In the genomic region with DNA sequence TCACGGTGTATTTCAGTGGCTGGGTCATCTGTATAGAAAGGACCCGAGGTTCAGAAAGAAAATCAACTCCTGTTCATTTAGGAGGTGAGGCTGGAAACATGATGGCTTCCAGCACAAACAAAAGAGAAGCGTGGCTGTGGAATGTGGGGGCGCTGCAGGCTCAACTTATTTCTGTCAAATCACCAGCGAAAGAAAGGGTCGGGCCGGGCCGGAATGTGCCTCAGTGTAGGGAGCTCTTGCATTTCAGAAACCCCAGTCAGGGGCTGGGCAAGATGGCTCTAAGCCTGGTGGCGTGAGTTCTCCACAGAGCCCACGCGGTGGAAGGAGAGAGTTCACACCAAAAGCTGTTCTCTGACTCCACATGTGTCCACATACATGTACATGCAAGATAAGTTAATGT, we compare ENCODE assay signal across 10 mouse cellular contexts. TPM values are rescaled to one million over a fixed set of nuclear protein-coding genes. Genes with fewer than 3 reads are reported as not detected.
A peak's percentile ranks its signal among the peaks of the same experiment; 100 is the strongest.
DNase-seq lines count a peak whose midpoint lies in the region; ATAC-seq and TF ChIP-seq lines count a peak whose summit lies in the region.
"Had no signal": no experiment of that assay in that cellular context is flagged by ENCODE, and none has a peak within 500 bp of the region (broad histone marks: within the 10 kb centered on the region; RNA-seq: fewer than 3 reads in every experiment).

No protein-coding gene starts in this region.

- no peak for TF ChIP-seq EP300 in stomach, postnatal 0 days (optimal IDR thresholded peaks at IDR 0.05)

- WGBS in heart, embryonic 13.5 days, result 42% methylated on average over 11 of the region's 11 CpGs
- 40% methylated on average over 11 of the region's 11 CpGs for WGBS in heart, embryonic 11.5 days (ENCODE audit: insufficient replicate concordance)
- WGBS in neural tube, embryonic 11.5 days, result 42% methylated on average over 11 of the region's 11 CpGs
- 56% methylated on average over 11 of the region's 11 CpGs for WGBS in limb, embryonic 11.5 days
- 24% methylated on average over 11 of the region's 11 CpGs for WGBS in stomach, postnatal 0 days

- H3K4me1 ChIP-seq in heart, embryonic 13.5 days, result peaks cover 19% of the 10 kb centered on the region
- H3K4me1 ChIP-seq in heart, embryonic 11.5 days (ENCODE audit: control insufficient read depth, insufficient read depth, low read length), result peaks cover 4% of the 10 kb centered on the region
- no peaks in the 10 kb centered on the region for H3K4me1 ChIP-seq in neural tube, embryonic 11.5 days (ENCODE audit: control insufficient read depth, insufficient read depth, low read length)
- no peaks in the 10 kb centered on the region; the same call in 1 of the 2 replicates for H3K4me1 ChIP-seq in limb, embryonic 11.5 days (ENCODE audit: control insufficient read depth, insufficient read depth, low read length)
- 0 out of 2 replicates have a peak, but pooled peaks cover 2% of the 10 kb centered on the region for H3K4me1 ChIP-seq in stomach, postnatal 0 days (replicated peaks; ENCODE audit: control insufficient read depth, insufficient read depth)

- TF ChIP-seq CTCF in stomach, postnatal 0 days (IDR thresholded peaks at IDR 0.05; ENCODE audit: low read depth), result peak; percentile 44

- peak; percentile 46 for DNase-seq in neural tube, embryonic 11.5 days (ENCODE audit: low spot score)
- no peak for DNase-seq in neural tube, embryonic 10.5 days (ENCODE audit: extremely low spot score, low spot score)
- DNase-seq in limb, embryonic 11.5 days (ENCODE audit: low spot score), result peak; percentile 50
- DNase-seq in stomach, postnatal 0 days (ENCODE audit: low spot score), result no peak
- no peak for DNase-seq in urinary bladder, postnatal 14 days (ENCODE audit: low spot score)
- DNase-seq: B cell, adult 2 months; heart, adult 2 months had no signal

- H3K27me3 ChIP-seq in heart, embryonic 13.5 days (replicated peaks), result no peaks in the 10 kb centered on the region
- no peaks in the 10 kb centered on the region for H3K27me3 ChIP-seq in heart, embryonic 11.5 days (ENCODE audit: control insufficient read depth, insufficient read depth, low read length)
- no peaks in the 10 kb centered on the region for H3K27me3 ChIP-seq in neural tube, embryonic 11.5 days (ENCODE audit: control insufficient read depth, insufficient read depth, low read length)
- no peaks in the 10 kb centered on the region for H3K27me3 ChIP-seq in limb, embryonic 11.5 days (ENCODE audit: control insufficient read depth, insufficient read depth, low read length)
- H3K27me3 ChIP-seq in stomach, postnatal 0 days (ENCODE audit: control insufficient read depth, insufficient read depth, low read length), result no peaks in the 10 kb centered on the region

- no peaks in the 10 kb centered on the region for H3K9me3 ChIP-seq in heart, embryonic 13.5 days
- H3K9me3 ChIP-seq in heart, embryonic 11.5 days (replicated peaks; ENCODE audit: control insufficient read depth, low read length), result no peaks in the 10 kb centered on the region
- no peaks in the 10 kb centered on the region for H3K9me3 ChIP-seq in neural tube, embryonic 11.5 days (ENCODE audit: control insufficient read depth, low read length)
- no peaks in the 10 kb centered on the region for H3K9me3 ChIP-seq in limb, embryonic 11.5 days (ENCODE audit: control insufficient read depth, low read length)
- no peaks in the 10 kb centered on the region for H3K9me3 ChIP-seq in stomach, postnatal 0 days (ENCODE audit: control insufficient read depth, low read length)

- 0 out of 2 replicates have a peak overlapping the region, but pooled peaks have one; percentile 8 for H3K27ac ChIP-seq in heart, embryonic 13.5 days (replicated peaks)
- no peak overlapping the region for H3K27ac ChIP-seq in heart, embryonic 11.5 days (ENCODE audit: low read depth, low read length)
- no peak overlapping the region for H3K27ac ChIP-seq in neural tube, embryonic 11.5 days (ENCODE audit: low read depth, low read length)
- no peak overlapping the region for H3K27ac ChIP-seq in limb, embryonic 11.5 days (replicated peaks; ENCODE audit: low read depth, low read length)
- peak overlapping the region; percentile 35; the same call in 1 of the 2 replicates for H3K27ac ChIP-seq in stomach, postnatal 0 days (replicated peaks)
- H3K27ac ChIP-seq: heart, adult 2 months had no signal

- 0 out of 2 replicates have a peak overlapping the region, but pooled peaks have one; percentile 10 for H3K9ac ChIP-seq in heart, embryonic 13.5 days
- no peak overlapping the region for H3K9ac ChIP-seq in heart, embryonic 11.5 days (ENCODE audit: low read depth, low read length)
- no peak overlapping the region for H3K9ac ChIP-seq in neural tube, embryonic 11.5 days (ENCODE audit: low read length)
- H3K9ac ChIP-seq in limb, embryonic 11.5 days (ENCODE audit: low read length), result no peak overlapping the region
- H3K9ac ChIP-seq in stomach, postnatal 0 days (ENCODE audit: low read length), result no peak overlapping the region

- no peak overlapping the region for H3K4me3 ChIP-seq in heart, embryonic 13.5 days
- H3K4me3 ChIP-seq in heart, embryonic 11.5 days (ENCODE audit: low read depth, low read length), result no peak overlapping the region
- no peak overlapping the region for H3K4me3 ChIP-seq in neural tube, embryonic 11.5 days (ENCODE audit: low read depth, low read length)
- no peak overlapping the region for H3K4me3 ChIP-seq in limb, embryonic 11.5 days (ENCODE audit: low read depth, low read length)
- H3K4me3 ChIP-seq in stomach, postnatal 0 days (ENCODE audit: low read depth, low read length), result no peak overlapping the region
- H3K4me3 ChIP-seq: heart, adult 2 months had no signal

- no peak for ATAC-seq in heart, embryonic 13.5 days (ENCODE audit: extremely low read depth, insufficient number of reproducible peaks, low FRiP score, low TSS enrichment)
- ATAC-seq in heart, embryonic 11.5 days (replicated peaks; ENCODE audit: insufficient number of reproducible peaks, low FRiP score, low TSS enrichment), result no peak
- ATAC-seq in neural tube, embryonic 11.5 days (ENCODE audit: insufficient read depth, low FRiP score, low TSS enrichment), result no peak
- no peak for ATAC-seq in limb, embryonic 11.5 days (ENCODE audit: insufficient number of reproducible peaks, low FRiP score, low TSS enrichment, low read depth)
- ATAC-seq in stomach, postnatal 0 days (ENCODE audit: low FRiP score, low TSS enrichment), result no peak
- no peak for ATAC-seq in megakaryocyte progenitor cell, adult 5-6 weeks (replicated peaks; ENCODE audit: poor library complexity)

- no peak overlapping the region; the same call in 1 of the 2 replicates for H3K4me2 ChIP-seq in heart, embryonic 13.5 days
- H3K4me2 ChIP-seq in heart, embryonic 11.5 days, result no peak overlapping the region
- H3K4me2 ChIP-seq in neural tube, embryonic 11.5 days (ENCODE audit: low read depth), result no peak overlapping the region
- H3K4me2 ChIP-seq in limb, embryonic 11.5 days (ENCODE audit: low read depth, severe bottlenecking), result no peak overlapping the region
- H3K4me2 ChIP-seq in stomach, postnatal 0 days (replicated peaks; ENCODE audit: low read depth), result no peak overlapping the region

- H3K36me3 ChIP-seq in heart, embryonic 13.5 days, result no peaks in the 10 kb centered on the region
- H3K36me3 ChIP-seq in heart, embryonic 11.5 days (ENCODE audit: control insufficient read depth, insufficient read depth, low read length), result no peaks in the 10 kb centered on the region
- H3K36me3 ChIP-seq in neural tube, embryonic 11.5 days (ENCODE audit: control insufficient read depth, insufficient read depth, low read length), result no peaks in the 10 kb centered on the region
- no peaks in the 10 kb centered on the region for H3K36me3 ChIP-seq in limb, embryonic 11.5 days (ENCODE audit: control insufficient read depth, insufficient read depth, low read length)
- no peaks in the 10 kb centered on the region for H3K36me3 ChIP-seq in stomach, postnatal 0 days (ENCODE audit: control insufficient read depth, insufficient read depth, low read length)

RNA-seq across cellular contexts. Expression of a gene that starts 13.3 kb away (rescaled TPM):
- polyA plus RNA-seq in heart, embryonic 13.5 days (2015; fragmentation: Nextera tagmentation; extraction: Ambion mirVana), result 17.6 and 17.8 TPM in 2 replicates
- polyA plus RNA-seq in heart, embryonic 11.5 days (2014; fragmentation: Nextera tagmentation; extraction: Ambion mirVana), result 24.1 and 27.8 TPM in 2 replicates
- polyA plus RNA-seq in neural tube, embryonic 11.5 days (2014; fragmentation: Nextera tagmentation; extraction: Ambion mirVana), result 33.1 and 40.0 TPM in 2 replicates
- polyA plus RNA-seq in limb, embryonic 11.5 days (2014; fragmentation: Nextera tagmentation; extraction: Ambion mirVana), result 72.9 and 77.3 TPM in 2 replicates
- polyA plus RNA-seq in stomach, postnatal 0 days (2015; fragmentation: Nextera tagmentation; extraction: Ambion mirVana), result 70.1 and 77.1 TPM in 2 replicates
- 4.8 and 5.0 TPM in 2 replicates for total RNA-seq in megakaryocyte progenitor cell, adult 5-6 weeks (2015)
- total RNA-seq in megakaryocyte progenitor cell, adult 5-6 weeks (2017), result 4.2 and 4.8 TPM in 2 replicates

Comparison
In these comparisons a context has a peak if more than half of its experiments do, and no peak if none do; other contexts are left out.
1. H3K27ac ChIP-seq: peak in heart, embryonic 13.5 days (single experiment) and stomach, postnatal 0 days (single experiment); none in heart, embryonic 11.5 days (single experiment), neural tube, embryonic 11.5 days (single experiment) and limb, embryonic 11.5 days (single experiment).
2. DNase-seq: peak in neural tube, embryonic 11.5 days (single experiment) and limb, embryonic 11.5 days (single experiment); none in neural tube, embryonic 10.5 days (single experiment), stomach, postnatal 0 days (single experiment) and urinary bladder, postnatal 14 days (single experiment).